Mouse (Mus musculus) stomach, postnatal 0 days (tissue): ENCODE results near the gene Ankfn1. TPM values are rescaled to one million over a fixed set of nuclear protein-coding genes. Genes with fewer than 3 reads are reported as not detected.

Experiments
- ATAC-seq: fragments of 200-750 bp; cut with Nextera tagmentation; 2 replicates; pipeline ENCODE4 v1.8.0; 2017; ENCODE audit not compliant: low FRiP score, low TSS enrichment
- DNase-seq: peaks from one replicate; pipeline ENCODE4 v3.0.0-alpha.2; 2016; ENCODE audit warnings: low spot score
- H3K27ac ChIP-seq: fragments of 300-500 bp; sonication (generic); replicated peaks from 2 replicates; pipeline ENCODE4 v1.5.1; 2014; ENCODE audit warnings: mild to moderate bottlenecking, control low read depth
- H3K27me3 ChIP-seq: fragments of 300-500 bp; sonication (generic); 2 replicates; pipeline ENCODE4 v1.6.1; 2014; ENCODE audit warnings: low read length; ENCODE audit not compliant: control insufficient read depth, insufficient read depth
- H3K36me3 ChIP-seq: fragments of 300-500 bp; sonication (generic); 2 replicates; pipeline ENCODE4 v1.6.1; 2014; ENCODE audit warnings: low read length, mixed read lengths; ENCODE audit not compliant: control insufficient read depth, insufficient read depth
- H3K4me1 ChIP-seq: fragments of 300-500 bp; sonication (generic); replicated peaks from 2 replicates; pipeline ENCODE4 v1.6.1; 2014; ENCODE audit warnings: antibody characterized with exemption; ENCODE audit not compliant: control insufficient read depth, insufficient read depth
- H3K4me2 ChIP-seq: fragments of 300-500 bp; sonication (generic); replicated peaks from 2 replicates; pipeline ENCODE4 v1.6.1; 2014; ENCODE audit warnings: low read depth, mild to moderate bottlenecking, control low read depth, moderate library complexity
- H3K4me3 ChIP-seq: fragments of 300-500 bp; sonication (generic); 2 replicates; pipeline ENCODE4 v1.5.1; 2014; ENCODE audit warnings: low read depth, low read length, control low read depth
- H3K9ac ChIP-seq: fragments of 300-500 bp; sonication (generic); 2 replicates; pipeline ENCODE4 v1.6.1; 2014; ENCODE audit warnings: mild to moderate bottlenecking, low read length, control low read depth, mixed read lengths
- H3K9me3 ChIP-seq: fragments of 300-500 bp; sonication (generic); 2 replicates; pipeline ENCODE4 v1.6.1; 2016; ENCODE audit warnings: low read length; ENCODE audit not compliant: control insufficient read depth
- CTCF ChIP-seq: IDR thresholded peaks from 2 replicates; pipeline ENCODE4 v1.5.1; 2016; ENCODE audit warnings: antibody characterized with exemption, low read depth, mild to moderate bottlenecking, moderate library complexity
- EP300 ChIP-seq: optimal IDR thresholded peaks from 2 replicates; pipeline ENCODE3; 2016; ENCODE audit warnings: antibody characterized with exemption
- WGBS: fragments of 180-500 bp; shearing (Covaris S2); extraction: QIAGEN DNeasy Blood & Tissue Kit; methylation state at CpG from one replicate; pipeline ENCODE4 v1.1.7; 2014; 5-methylcytosine and 5-hydroxymethylcytosine counted together
- polyA plus RNA-seq: library from polyadenylated mRNA; unstranded; fragments of >200 nt; fragmentation: Nextera tagmentation; extraction: Ambion mirVana; gene quantifications from 2 replicates; pipeline ENCODE4 v1.2.1, GENCODE M21; 2015

Gene Ankfn1
- polyA plus RNA-seq, 1 experiment from 2014 or later, result 0.10 TPM

- H3K4me3 ChIP-seq, result no peak overlapping the region
- no peaks in the 10 kb centered on the region for H3K4me1 ChIP-seq
- no peak for DNase-seq
- no peaks in the 10 kb centered on the region for H3K36me3 ChIP-seq
- ATAC-seq, result no peak
- H3K27ac ChIP-seq, result no peak overlapping the region
- TF ChIP-seq EP300 (no peak), CTCF (no peak)
- no peaks in the 10 kb centered on the region for H3K9me3 ChIP-seq
- WGBS, result 66% methylated on average over 2 of the region's 2 CpGs
- no peak overlapping the region for H3K4me2 ChIP-seq
- H3K9ac ChIP-seq, result no peak overlapping the region
- H3K27me3 ChIP-seq, result no peaks in the 10 kb centered on the region
Measured at GRCm38 (mm10) chr11:89765014-89765769, 12.3 kb downstream of the Ankfn1 start.

- Histone ChIP-seq H3K27me3 (no peaks in the 10 kb centered on the region), H3K4me2 (no peak overlapping the region), H3K4me1 (no peaks in the 10 kb centered on the region), H3K9ac (no peak overlapping the region), H3K36me3 (no peaks in the 10 kb centered on the region), H3K9me3 (no peaks in the 10 kb centered on the region), H3K27ac (no peak overlapping the region), H3K4me3 (no peak overlapping the region)
- 74% methylated on average over 10 of the region's 10 CpGs for WGBS
- no peak for ATAC-seq
- no peak for DNase-seq
- TF ChIP-seq EP300, result no peak
Measured at GRCm38 (mm10) chr11:89733973-89734693, 43.3 kb downstream of the Ankfn1 start.

GRCm38 (mm10) chr11:89733526-89733925 lies 43.9 kb downstream of the Ankfn1 start:
- no peak overlapping the region for H3K4me2 ChIP-seq
- no peak for ATAC-seq
- no peaks in the 10 kb centered on the region for H3K9me3 ChIP-seq
- H3K36me3 ChIP-seq, result no peaks in the 10 kb centered on the region
- DNase-seq, result no peak
- no peak overlapping the region for H3K9ac ChIP-seq
- no peak overlapping the region for H3K27ac ChIP-seq
- TF ChIP-seq EP300, result no peak
- TF ChIP-seq CTCF, result no peak
- 51% methylated on average over 7 of the region's 7 CpGs for WGBS
- no peaks in the 10 kb centered on the region for H3K4me1 ChIP-seq
- no peak overlapping the region for H3K4me3 ChIP-seq
- no peaks in the 10 kb centered on the region for H3K27me3 ChIP-seq

GRCm38 (mm10) chr11:89720847-89721246 lies 56.6 kb downstream of the Ankfn1 start:
- Histone ChIP-seq H3K36me3 (no peaks in the 10 kb centered on the region), H3K9me3 (no peaks in the 10 kb centered on the region), H3K9ac (no peak overlapping the region), H3K4me1 (no peaks in the 10 kb centered on the region), H3K27ac (no peak overlapping the region), H3K4me2 (no peak overlapping the region), H3K4me3 (no peak overlapping the region), H3K27me3 (no peaks in the 10 kb centered on the region)
- peak; percentile 96 for TF ChIP-seq CTCF
- no peak for TF ChIP-seq EP300
- 13% methylated on average over 5 of the region's 5 CpGs for WGBS
- ATAC-seq, result no peak
- peak; percentile 58 for DNase-seq

- H3K9ac ChIP-seq, result no peak overlapping the region
- H3K27ac ChIP-seq, result no peak overlapping the region
- no peak overlapping the region for H3K4me2 ChIP-seq
- H3K4me1 ChIP-seq, result no peaks in the 10 kb centered on the region
- H3K36me3 ChIP-seq, result no peaks in the 10 kb centered on the region
- H3K4me3 ChIP-seq, result no peak overlapping the region
- no peaks in the 10 kb centered on the region for H3K9me3 ChIP-seq
- 79% methylated on average over 14 of the region's 14 CpGs for WGBS
- no peaks in the 10 kb centered on the region for H3K27me3 ChIP-seq
- TF ChIP-seq CTCF, result no peak
- ATAC-seq (no peak), DNase-seq (no peak)
Measured at GRCm38 (mm10) chr11:89718491-89718982, 58.9 kb downstream of the Ankfn1 start.

- WGBS, result 89% methylated on average over 7 of the region's 7 CpGs
- H3K36me3 ChIP-seq, result no peaks in the 10 kb centered on the region
- H3K4me2 ChIP-seq, result no peak overlapping the region
- H3K27me3 ChIP-seq, result no peaks in the 10 kb centered on the region
- no peak overlapping the region for H3K4me3 ChIP-seq
- TF ChIP-seq EP300 (no peak), CTCF (no peak)
- DNase-seq (no peak), ATAC-seq (no peak)
- H3K9me3 ChIP-seq, result no peaks in the 10 kb centered on the region
- H3K9ac ChIP-seq, result no peak overlapping the region
- H3K27ac ChIP-seq, result no peak overlapping the region
- no peaks in the 10 kb centered on the region for H3K4me1 ChIP-seq
Measured at GRCm38 (mm10) chr11:89716351-89716750, 61.1 kb downstream of the Ankfn1 start.
